Mouse (Mus musculus) spleen, adult 10 weeks (tissue): ENCODE data around the gene Gria4. TPM values are rescaled to one million over a fixed set of nuclear protein-coding genes. Genes with fewer than 3 reads are reported as not detected.

ENCODE experiments used
- polyA plus RNA-seq: library from polyadenylated mRNA; stranded (reverse); fragments of 350-450 nt; fragmentation: Illumina TruSeq; extraction: RNeasy Lipid Tissue Mini Kit (QIAGEN cat#74804); gene quantifications from one replicate; pipeline ENCODE4 v1.2.3, GENCODE M21; 2015; ENCODE audit warnings: low replicate concordance; ENCODE audit not compliant: insufficient read depth

Gene Gria4
- 0.08 TPM for polyA plus RNA-seq

DNA sequence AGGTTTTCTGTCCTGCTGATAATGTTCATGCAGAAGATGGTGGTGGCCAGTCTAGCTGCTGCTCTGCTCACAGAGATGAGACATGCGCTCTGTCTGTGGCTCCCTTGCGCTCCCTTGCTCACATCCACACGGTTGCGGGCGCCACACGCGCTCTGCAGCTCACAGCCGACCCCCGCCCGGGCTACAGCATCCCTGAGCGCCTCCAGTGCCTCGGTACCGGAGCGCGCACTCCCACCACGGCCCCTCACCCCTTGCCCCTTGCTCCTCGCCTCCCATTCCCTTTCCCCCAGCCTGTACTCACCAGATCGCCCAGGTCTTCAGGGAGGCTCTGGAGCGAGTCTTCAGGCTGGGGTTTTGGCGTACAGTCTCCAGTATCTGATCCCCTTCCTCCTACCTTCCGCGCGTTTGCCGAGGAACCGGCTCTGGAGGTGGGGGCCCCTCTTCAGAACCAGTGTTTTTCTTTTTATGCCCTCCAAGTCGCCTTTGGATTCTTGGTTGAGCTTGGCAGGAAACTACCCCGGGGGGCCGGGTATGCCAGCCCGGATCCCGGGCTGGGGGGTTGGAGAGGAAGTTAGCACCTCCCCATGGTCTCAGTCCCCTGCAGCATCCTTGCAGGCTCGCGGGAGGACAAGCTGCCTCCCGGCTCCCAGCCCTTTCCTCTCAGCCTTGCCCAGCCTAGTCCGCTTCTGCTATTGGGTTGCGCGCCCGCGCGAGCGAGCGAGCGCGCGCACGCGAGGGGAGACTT, at the start of gene Gria4:
Gria4 (minus strand) TSS at position 691 of the 745 bp plus-strand sequence.

DNA sequence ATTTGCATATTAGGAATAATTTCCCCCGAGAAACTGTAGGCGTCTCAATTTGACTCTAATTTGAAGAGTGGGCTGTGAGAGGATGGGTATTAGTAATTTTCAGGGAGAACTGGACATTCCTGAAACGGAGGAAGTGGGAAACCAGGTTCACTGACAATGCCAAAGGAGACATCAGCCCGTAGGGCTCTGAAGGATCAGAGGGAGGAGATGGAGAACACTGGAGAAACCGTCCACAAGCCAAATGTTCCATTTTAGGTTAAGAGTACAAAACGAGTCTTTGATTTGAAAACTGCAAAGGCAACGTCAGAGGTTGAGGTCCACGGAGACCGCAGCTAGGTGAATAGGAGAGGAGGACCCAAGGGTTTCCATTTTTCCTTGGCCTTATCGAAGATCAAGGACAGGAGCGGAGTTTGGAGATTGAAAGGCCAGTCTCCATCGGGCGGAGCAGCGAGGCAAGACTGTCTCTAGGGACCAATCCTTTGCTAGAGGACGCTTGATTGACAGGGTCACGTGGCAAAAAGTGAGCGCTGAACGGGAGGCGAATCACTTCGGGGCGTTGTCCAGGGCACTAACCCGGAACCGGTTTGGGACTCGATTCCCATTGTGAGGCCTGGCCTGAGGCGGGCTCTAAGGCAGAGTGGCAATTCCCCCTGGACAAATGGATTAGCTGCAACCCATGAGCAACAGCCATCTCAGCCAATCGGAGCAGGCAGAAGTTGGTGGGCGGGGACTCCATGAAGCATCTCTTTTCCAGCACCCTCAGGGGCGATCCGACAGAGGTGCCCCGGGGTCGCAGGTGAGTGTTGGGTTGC, 420.0 kb downstream of the Gria4 start, which contains the start of gene Msantd4:
Msantd4 (plus strand) TSS at position 735 of the 812 bp plus-strand sequence.

